Mouse (Mus musculus) cerebellum, adult 11-12 months (tissue): ENCODE measurements around the gene Arhgef33.
"Not testable (repeated sequence)": the region's sequence is repeated elsewhere in the genome, so short reads cannot be mapped to it uniquely, and the experiment has no call there.

Experiments
- DNase-seq: peaks from one replicate; pipeline ENCODE4 v3.0.0; 2022

The Arhgef33 gene

GRCm38 (mm10) chr17:80346591-80347125 is 39.5 kb downstream of the Arhgef33 start:
- no peak for DNase-seq

GRCm38 (mm10) chr17:80347234-80347633 is 40.0 kb downstream of the Arhgef33 start:
- DNase-seq, result no peak

GRCm38 (mm10) chr17:80360245-80360644 is 53.0 kb downstream of the Arhgef33 start:
- no peak for DNase-seq

- DNase-seq, result no peak
These were observed 60.1 kb downstream of the Arhgef33 start for GRCm38 (mm10) chr17:80367276-80367675.

GRCm38 (mm10) chr17:80368606-80369005 is 61.4 kb downstream of the Arhgef33 start:
- DNase-seq, result no peak

- DNase-seq, result peak; percentile 88
These were observed 66.0 kb downstream of the Arhgef33 start, which contains the start of gene Gm10190 for GRCm38 (mm10) chr17:80372989-80373725. TSS of gene Gm10190 (minus strand) at chr17:80373541.

GRCm38 (mm10) chr17:80373726-80374096 is 66.5 kb downstream of the Arhgef33 start:
- DNase-seq, result no peak

- not testable (repeated sequence) for DNase-seq
These were observed 71.2 kb downstream of the Arhgef33 start for GRCm38 (mm10) chr17:80378386-80378785.

GRCm38 (mm10) chr17:80385671-80386070 is 78.5 kb downstream of the Arhgef33 start:
- DNase-seq, result no peak

- no peak for DNase-seq
These were observed 82.8 kb downstream of the Arhgef33 start for GRCm38 (mm10) chr17:80390024-80390423.

GRCm38 (mm10) chr17:80391423-80392403 is 84.5 kb downstream of the Arhgef33 start:
- no peak for DNase-seq

GRCm38 (mm10) chr17:80398243-80398642 is 91.0 kb downstream of the Arhgef33 start:
- DNase-seq, result no peak

- DNase-seq, result no peak
These were observed 104.0 kb downstream of the Arhgef33 start for GRCm38 (mm10) chr17:80411182-80411581.

- DNase-seq, result no peak
These were observed 111.5 kb downstream of the Arhgef33 start for GRCm38 (mm10) chr17:80418572-80419210.

GRCm38 (mm10) chr17:80420998-80421397 is 113.8 kb downstream of the Arhgef33 start:
- DNase-seq, result no peak

GRCm38 (mm10) chr17:80426171-80426570 is 119.0 kb downstream of the Arhgef33 start:
- DNase-seq, result no peak

GRCm38 (mm10) chr17:80426901-80427300 is 119.7 kb downstream of the Arhgef33 start:
- no peak for DNase-seq

GRCm38 (mm10) chr17:80427966-80428365 is 120.8 kb downstream of the Arhgef33 start:
- no peak for DNase-seq

GRCm38 (mm10) chr17:80431997-80432396 is 124.8 kb downstream of the Arhgef33 start:
- DNase-seq, result no peak

- no peak for DNase-seq
These were observed 127.2 kb downstream of the Arhgef33 start for GRCm38 (mm10) chr17:80434430-80434829.

GRCm38 (mm10) chr17:80435680-80436079 is 128.5 kb downstream of the Arhgef33 start:
- DNase-seq, result no peak

- DNase-seq, result no peak
These were observed 138.2 kb downstream of the Arhgef33 start for GRCm38 (mm10) chr17:80445433-80445832.

- DNase-seq, result no peak
These were observed 139.3 kb downstream of the Arhgef33 start for GRCm38 (mm10) chr17:80446470-80446869.
